21 mouse cellular contexts compared by ENCODE assay signal in genomic region chr1:133968788-133969325, GRCm38 (mm10). TPM values are rescaled to one million over a fixed set of nuclear protein-coding genes. Genes with fewer than 3 reads are reported as not detected.
DNase-seq lines count a peak whose midpoint lies in the region; ATAC-seq and TF ChIP-seq lines count a peak whose summit lies in the region.
"Had no signal": no experiment of that assay in that cellular context is flagged by ENCODE, and none has a peak within 500 bp of the region (broad histone marks: within the 10 kb centered on the region; RNA-seq: fewer than 3 reads in every experiment).

No protein-coding gene starts in this region.

- H3K9ac ChIP-seq in kidney, postnatal 0 days (ENCODE audit: low read depth, low read length): no peak overlapping the region
- no peak overlapping the region for H3K9ac ChIP-seq in kidney, embryonic 14.5 days (ENCODE audit: low read depth, low read length)
- H3K9ac ChIP-seq: embryonic facial prominence, embryonic 15.5 days; forebrain, embryonic 13.5 days; limb, embryonic 12.5 days; liver, embryonic 12.5 days had no signal

- intact Hi-C loops in gastrocnemius, adult 2 months (cut with DNase I): loop anchor here (10.0 kb wide), 1 partner anchor 136 kb away; no protein-coding TSS in a partner anchor
- intact Hi-C loops in left cerebral cortex, postnatal 25 days (cut with DNase I): no loop called here

- H3K27ac ChIP-seq in gastrocnemius, adult 2 months: peak overlapping the region; percentile 57
- no peak overlapping the region for H3K27ac ChIP-seq in kidney, postnatal 0 days
- no peak overlapping the region for H3K27ac ChIP-seq in kidney, embryonic 14.5 days (ENCODE audit: low read depth, low read length)
- peak overlapping the region; percentile 12 for H3K27ac ChIP-seq in brown adipose tissue, adult 24 weeks (replicated peaks; ENCODE audit: low read depth, low read length)
- H3K27ac ChIP-seq: embryonic facial prominence, embryonic 15.5 days; forebrain, embryonic 13.5 days; left cerebral cortex, adult 2 months; limb, embryonic 12.5 days; liver, embryonic 12.5 days had no signal

- no peaks in the 10 kb centered on the region for H3K36me3 ChIP-seq in kidney, postnatal 0 days (ENCODE audit: insufficient read depth, low read length)
- H3K36me3 ChIP-seq in kidney, embryonic 14.5 days (ENCODE audit: control insufficient read depth, insufficient read depth, low read length): no peaks in the 10 kb centered on the region
- H3K36me3 ChIP-seq: embryonic facial prominence, embryonic 15.5 days; limb, embryonic 12.5 days; liver, embryonic 12.5 days had no signal

- no peak for TF ChIP-seq CTCF in gastrocnemius, adult 2 months (IDR thresholded peaks at IDR 0.05)
- no peak for TF ChIP-seq CTCF in kidney, postnatal 0 days (IDR thresholded peaks at IDR 0.05; ENCODE audit: low read depth)

- 28% methylated on average over 4 of the region's 4 CpGs for WGBS in kidney, postnatal 0 days
- 45% methylated on average over 4 of the region's 4 CpGs for WGBS in kidney, embryonic 14.5 days

- ATAC-seq in kidney, postnatal 0 days (replicated peaks; ENCODE audit: low FRiP score, low read depth): no peak
- no peak for ATAC-seq in kidney, embryonic 14.5 days (ENCODE audit: low FRiP score, low TSS enrichment)
- ATAC-seq: forebrain, embryonic 13.5 days; liver, embryonic 12.5 days had no signal

- no peaks in the 10 kb centered on the region for H3K27me3 ChIP-seq in kidney, postnatal 0 days (ENCODE audit: insufficient read depth, low read length)
- no peaks in the 10 kb centered on the region for H3K27me3 ChIP-seq in kidney, embryonic 14.5 days (ENCODE audit: control insufficient read depth, insufficient read depth, low read length)
- H3K27me3 ChIP-seq: embryonic facial prominence, embryonic 15.5 days; forebrain, embryonic 13.5 days had no signal

- H3K4me3 ChIP-seq in gastrocnemius, adult 2 months: no peak overlapping the region
- no peak overlapping the region for H3K4me3 ChIP-seq in kidney, postnatal 0 days (replicated peaks; ENCODE audit: low read depth, low read length)
- H3K4me3 ChIP-seq in kidney, embryonic 14.5 days (ENCODE audit: low read length): no peak overlapping the region
- H3K4me3 ChIP-seq in brown adipose tissue, adult 24 weeks (ENCODE audit: insufficient read depth, low read depth, low read length): no peak overlapping the region
- H3K4me3 ChIP-seq: embryonic facial prominence, embryonic 15.5 days; forebrain, embryonic 13.5 days; left cerebral cortex, adult 2 months; limb, embryonic 12.5 days; liver, embryonic 12.5 days had no signal

- no peaks in the 10 kb centered on the region for H3K9me3 ChIP-seq in kidney, postnatal 0 days (replicated peaks; ENCODE audit: low read length)
- no peaks in the 10 kb centered on the region for H3K9me3 ChIP-seq in kidney, embryonic 14.5 days (ENCODE audit: control insufficient read depth, low read length)
- H3K9me3 ChIP-seq: embryonic facial prominence, embryonic 15.5 days; forebrain, embryonic 13.5 days; limb, embryonic 12.5 days; liver, embryonic 12.5 days had no signal

- H3K4me2 ChIP-seq in kidney, postnatal 0 days (ENCODE audit: low read length): no peak overlapping the region
- H3K4me2 ChIP-seq in kidney, embryonic 14.5 days (replicated peaks; ENCODE audit: low read depth, low read length): no peak overlapping the region
- H3K4me2 ChIP-seq: embryonic facial prominence, embryonic 15.5 days; forebrain, embryonic 13.5 days; limb, embryonic 12.5 days; liver, embryonic 12.5 days; midbrain, embryonic 11.5 days had no signal

- no peak for DNase-seq in gastrocnemius, adult 2 months
- no peak for DNase-seq in gastrocnemius, postnatal 4 days (ENCODE audit: low spot score in 2 of 2)
- peak; percentile 64 for DNase-seq in kidney, postnatal 0 days (ENCODE audit: low spot score)
- peak; percentile 42 for DNase-seq in 3T3-L1 (ENCODE audit: low read depth, low spot score)
- DNase-seq in retina, postnatal 1 day: no peak
- no peak for DNase-seq in left cerebral cortex, postnatal 25 days (ENCODE audit: low spot score in 2 of 2)
- DNase-seq: adrenal gland, adult 8-10 months; cerebellum, adult 9-11 months; gastrocnemius, postnatal 10 days; layer of hippocampus, adult 9-11 months; thymus, postnatal 14 days had no signal

- peaks cover 25% of the 10 kb centered on the region for H3K4me1 ChIP-seq in kidney, postnatal 0 days (replicated peaks; ENCODE audit: insufficient read depth, low read length)
- H3K4me1 ChIP-seq in kidney, embryonic 14.5 days (ENCODE audit: control insufficient read depth, insufficient read depth, low read length): peaks cover 26% of the 10 kb centered on the region
- H3K4me1 ChIP-seq in brown adipose tissue, adult 24 weeks (ENCODE audit: control insufficient read depth, insufficient read depth, insufficient read length, low read length): peaks cover 12% of the 10 kb centered on the region

RNA-seq across cellular contexts. Expression of gene Prelp, which starts 47.6 kb away (rescaled TPM):
- 10 to 100 TPM; 19.5 to 66.5 TPM for total RNA-seq in gastrocnemius, adult 2 months (2021)
- total RNA-seq in gastrocnemius, postnatal 4 days (2021): 10 to 100 TPM; 25.2 to 27.4 TPM
- 2.2 TPM in 2 replicates for polyA plus RNA-seq in kidney, postnatal 0 days (2015; fragmentation: Nextera tagmentation; extraction: Ambion mirVana)
- polyA plus RNA-seq in kidney, embryonic 14.5 days (2014; fragmentation: Nextera tagmentation; extraction: Ambion mirVana): 0.39 and 0.84 TPM in 2 replicates
- polyA plus RNA-seq in brown adipose tissue, adult 24 weeks (2012; ENCODE audit: insufficient read depth, insufficient read length, missing spikeins): 237 and 366 TPM in 2 replicates
- 1 to 10 TPM; 7.9 to 9.0 TPM for total RNA-seq in left cerebral cortex, postnatal 25 days (2021)
- total RNA-seq: CH12.LX; hematopoietic stem cell, adult 5-6 weeks had no signal

Comparison
In these comparisons a context has a peak if more than half of its experiments do, and no peak if none do; other contexts are left out.
1. DNase-seq: peak in kidney, postnatal 0 days (single experiment) and 3T3-L1 (single experiment); none in gastrocnemius, adult 2 months (single experiment), gastrocnemius, postnatal 4 days (0 of 2), retina, postnatal 1 day (single experiment) and left cerebral cortex, postnatal 25 days (0 of 2).
2. H3K27ac ChIP-seq: peak in gastrocnemius, adult 2 months (single experiment) and brown adipose tissue, adult 24 weeks (single experiment); none in kidney, postnatal 0 days (single experiment) and kidney, embryonic 14.5 days (single experiment).